Mouse (Mus musculus): Measurements from ENCODE around the gene Atf6. TPM values are rescaled to one million over a fixed set of nuclear protein-coding genes. Genes with fewer than 3 reads are reported as not detected.

The Atf6 gene
- total RNA-seq (2022) = 10 to 100 TPM; 44.3 to 51.8 (median 48.5) TPM

DNA sequence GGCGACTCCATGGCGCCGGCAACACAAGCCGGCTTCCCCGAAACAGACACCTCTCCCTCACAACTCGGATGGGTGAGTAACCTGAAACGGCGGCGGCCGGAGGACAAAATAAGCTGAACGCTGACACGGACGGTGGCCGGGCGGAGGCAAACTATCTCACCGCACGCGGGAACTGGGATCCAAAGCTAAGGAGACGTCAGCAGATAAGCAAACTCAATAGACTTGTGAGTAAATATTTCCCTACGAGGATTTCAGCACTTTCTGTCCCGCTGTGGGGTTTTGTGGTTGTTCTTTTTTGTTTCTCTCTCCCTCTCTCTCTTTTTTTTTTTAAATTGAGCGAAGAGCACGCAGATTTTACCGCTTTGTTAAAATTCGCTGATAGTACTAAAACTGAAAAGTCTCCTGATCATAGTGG lies at the start of gene Atf6:
Gene Atf6 (minus strand): TSS at position 81 of the 415 bp plus-strand sequence.
- peak; percentile 93 to 97 for DNase-seq (ENCODE audit: low spot score in 2 of 2)

- no peak for DNase-seq (ENCODE audit: low spot score in 2 of 2)
Observed at GRCm38 (mm10) chr1:170915657-170916056, 48.1 kb upstream of the Atf6 start.

- DNase-seq (ENCODE audit: low spot score in 2 of 2) = no peak
Observed at GRCm38 (mm10) chr1:170912891-170913615, 45.5 kb upstream of the Atf6 start, which contains the start of gene Fcrlb. Gene Fcrlb, minus strand, starts transcription at chr1:170912941.

GRCm38 (mm10) chr1:170911907-170912660 lies 44.5 kb upstream of the Atf6 start:
- no peak for DNase-seq (ENCODE audit: low spot score in 2 of 2)

GRCm38 (mm10) chr1:170908341-170908740 lies 40.8 kb upstream of the Atf6 start:
- no peak for DNase-seq (ENCODE audit: low spot score in 2 of 2)

DNA sequence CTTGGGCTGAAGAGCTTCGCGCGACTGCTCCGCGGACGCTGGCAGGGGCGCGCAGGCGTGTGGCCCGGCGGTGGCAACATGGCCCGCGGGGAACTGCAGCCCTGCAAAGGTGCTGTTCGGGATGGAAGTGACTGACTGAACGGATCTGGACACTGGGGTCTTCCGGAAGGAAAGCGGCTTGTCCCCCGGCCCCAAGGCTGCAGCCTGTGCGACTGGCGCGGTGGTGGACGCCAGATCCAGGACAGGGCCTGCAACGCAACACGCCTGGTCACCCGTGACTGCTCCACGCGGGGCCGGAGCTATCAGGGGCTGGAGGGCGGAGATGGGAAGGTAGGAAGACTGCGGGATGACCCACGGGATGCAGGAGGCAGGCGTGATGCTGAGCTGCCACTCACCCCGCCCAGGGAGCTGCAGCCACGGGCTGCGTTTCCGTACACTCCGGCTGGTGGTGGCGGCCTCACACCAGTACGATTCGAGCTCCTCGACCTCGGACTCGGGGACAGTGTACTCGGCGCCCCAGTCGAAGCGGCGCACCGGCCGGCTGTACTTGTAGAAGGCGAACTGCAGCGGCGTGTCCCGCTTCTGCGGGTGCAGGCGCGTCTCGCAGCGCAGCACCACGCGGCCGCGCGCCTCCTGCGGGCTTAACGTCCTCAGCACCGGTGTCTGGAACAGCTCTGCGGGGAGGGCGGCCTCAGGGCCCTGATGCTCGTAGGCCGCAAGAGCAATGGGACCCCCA lies 40.1 kb upstream of the Atf6 start:
- DNase-seq (ENCODE audit: low spot score in 2 of 2) = peak in 1 of 2 experiments; percentile 18

GRCm38 (mm10) chr1:170907111-170907455 lies 39.5 kb upstream of the Atf6 start:
- DNase-seq (ENCODE audit: low spot score in 2 of 2) = no peak

DNA sequence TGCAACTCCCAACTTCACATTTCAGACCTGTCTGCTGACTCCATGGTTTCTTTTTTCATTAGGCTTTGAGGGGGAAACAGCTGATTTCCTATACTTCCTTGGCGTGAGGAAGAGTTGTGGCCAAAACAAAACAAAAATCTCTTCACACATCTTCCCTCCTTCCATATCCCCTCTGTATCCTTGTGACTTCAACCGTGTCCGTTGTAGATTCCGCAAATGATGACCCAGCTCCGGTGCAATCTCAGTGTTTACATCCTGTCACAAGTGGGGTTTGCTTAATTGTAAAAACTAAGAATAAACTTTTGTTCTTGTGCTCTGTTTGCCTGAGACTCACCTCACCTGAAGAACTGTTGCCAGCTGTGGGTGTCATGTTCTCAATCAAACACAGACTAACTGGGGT lies 35.9 kb upstream of the Atf6 start:
- DNase-seq (ENCODE audit: low spot score in 2 of 2) = no peak

GRCm38 (mm10) chr1:170901536-170902238 lies 34.1 kb upstream of the Atf6 start:
- peak; percentile 60 to 82 for DNase-seq (ENCODE audit: low spot score in 2 of 2)

GRCm38 (mm10) chr1:170900799-170901467 lies 33.4 kb upstream of the Atf6 start:
- DNase-seq (ENCODE audit: low spot score in 2 of 2) = peak in 1 of 2 experiments; percentile 47

- DNase-seq (ENCODE audit: low spot score in 2 of 2) = no peak
Observed at GRCm38 (mm10) chr1:170898413-170899075, 31.0 kb upstream of the Atf6 start.

- no peak for DNase-seq (ENCODE audit: low spot score in 2 of 2)
Observed at GRCm38 (mm10) chr1:170896651-170897281, 29.2 kb upstream of the Atf6 start.

GRCm38 (mm10) chr1:170894603-170895602 lies 27.3 kb upstream of the Atf6 start:
- no peak for DNase-seq (ENCODE audit: low spot score in 2 of 2)

GRCm38 (mm10) chr1:170892279-170892678 lies 24.7 kb upstream of the Atf6 start:
- DNase-seq (ENCODE audit: low spot score in 2 of 2) = no peak

DNA sequence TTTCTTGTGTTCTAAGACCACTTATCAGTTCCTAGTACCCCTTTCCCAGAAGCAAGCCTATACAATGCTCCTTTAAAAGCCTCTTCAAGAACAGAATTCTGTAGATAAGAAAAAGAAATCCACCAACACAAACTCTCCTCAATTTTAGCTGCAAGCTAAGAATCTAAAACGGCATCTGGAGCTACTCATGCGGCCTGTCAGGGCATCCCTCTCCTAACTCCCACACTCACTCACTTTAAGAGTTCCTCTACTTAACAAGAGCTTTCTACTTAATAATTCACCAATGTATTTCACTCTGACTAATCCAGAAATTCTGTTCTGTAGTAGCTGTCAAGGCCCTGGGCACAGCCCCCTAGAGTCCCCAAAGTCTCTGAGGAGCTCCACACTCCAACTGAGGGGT lies 24.1 kb upstream of the Atf6 start:
- no peak for DNase-seq (ENCODE audit: low spot score in 2 of 2)

GRCm38 (mm10) chr1:170889310-170889709 lies 21.7 kb upstream of the Atf6 start:
- DNase-seq (ENCODE audit: low spot score in 2 of 2) = no peak

DNA sequence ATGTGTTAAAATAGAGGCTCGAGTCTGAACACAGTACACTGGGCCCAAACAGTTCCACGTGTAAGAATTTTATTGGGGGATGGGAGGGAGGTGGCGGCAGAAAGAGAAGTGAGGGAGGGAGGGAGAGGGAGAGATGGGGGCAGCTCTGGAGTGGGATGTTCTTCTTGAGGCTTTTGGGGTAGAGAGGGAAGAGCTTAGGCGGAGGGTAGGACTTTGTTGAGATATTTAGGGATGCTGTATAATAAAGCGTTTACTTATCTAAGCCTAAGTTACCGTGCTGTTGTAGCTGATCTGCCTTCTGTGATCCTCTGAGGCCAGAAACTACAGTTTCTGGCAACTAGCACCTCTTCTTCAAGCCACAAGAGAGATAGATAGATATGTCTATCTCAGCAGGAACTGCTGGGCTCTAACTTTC lies 18.5 kb upstream of the Atf6 start:
- DNase-seq (ENCODE audit: low spot score in 2 of 2) = no peak

GRCm38 (mm10) chr1:170884978-170885561 lies 17.5 kb upstream of the Atf6 start, which contains the start of the genes Gm26620 and Dusp12:
Gene Gm26620, plus strand, starts transcription at chr1:170885065.
Gene Dusp12, minus strand, starts transcription at chr1:170885540.
- peak; percentile 86 to 89 for DNase-seq (ENCODE audit: low spot score in 2 of 2)

Data from layer of hippocampus, adult 8-10 months (tissue).